Mouse (Mus musculus) cerebellum, postnatal 10 days (tissue): ENCODE measurements at regions not wholly inside any gene's neighbourhood (a gene's known extent, or its start where the extent isn't known, plus 50 kb on each side); places are given as distances from the start of the nearest gene placed in this dataset.
A peak's percentile ranks its signal among the peaks of the same experiment; 100 is the strongest.

ENCODE experiments used
- DNase-seq, 2 experiments: peaks; one replicate each; pipeline ENCODE4 v3.0.0; 2021; ENCODE audit warnings: mixed read lengths in 2 of 2

- DNase-seq = peak; percentile 45 to 47
These were observed 60.4 kb downstream of the Dact1 start for GRCm38 (mm10) chr12:71370091-71370490.

- DNase-seq = peak; percentile 22 to 27
These were observed 62.3 kb downstream of the Dact1 start for GRCm38 (mm10) chr12:71371948-71372347.

- DNase-seq = no peak
These were observed 63.9 kb downstream of the Dact1 start for GRCm38 (mm10) chr12:71373633-71374032.

- DNase-seq = no peak
These were observed 66.8 kb downstream of the Dact1 start for GRCm38 (mm10) chr12:71376446-71376845.

GRCm38 (mm10) chr12:71376966-71377365, 67.3 kb downstream of the Dact1 start:
- no peak for DNase-seq

- no peak for DNase-seq
These were observed 70.1 kb downstream of the Dact1 start for GRCm38 (mm10) chr12:71379626-71380423.

- no peak for DNase-seq
These were observed 70.7 kb downstream of the Dact1 start for GRCm38 (mm10) chr12:71380424-71380761.

GRCm38 (mm10) chr12:71386251-71386650, 76.6 kb downstream of the Dact1 start:
- no peak for DNase-seq

GRCm38 (mm10) chr12:71391481-71391880, 81.8 kb downstream of the Dact1 start:
- no peak for DNase-seq

- no peak for DNase-seq
These were observed 84.1 kb downstream of the Dact1 start for GRCm38 (mm10) chr12:71393752-71394151.

- no peak for DNase-seq
These were observed 87.8 kb downstream of the Dact1 start for GRCm38 (mm10) chr12:71397456-71397855.

GRCm38 (mm10) chr12:71398701-71399100, 89.0 kb downstream of the Dact1 start:
- DNase-seq = peak; percentile 95

- peak; percentile 45 to 72 for DNase-seq
These were observed 90.5 kb downstream of the Dact1 start for GRCm38 (mm10) chr12:71400201-71400600.

GRCm38 (mm10) chr12:71401621-71402416, 92.1 kb downstream of the Dact1 start:
- no peak for DNase-seq

- DNase-seq = no peak
These were observed 97.6 kb downstream of the Dact1 start for GRCm38 (mm10) chr12:71407294-71407693.

- no peak for DNase-seq
These were observed 98.8 kb downstream of the Dact1 start for GRCm38 (mm10) chr12:71408396-71409050.

GRCm38 (mm10) chr12:71412331-71412730, 102.6 kb downstream of the Dact1 start:
- no peak for DNase-seq

GRCm38 (mm10) chr12:71416968-71417367, 107.3 kb downstream of the Dact1 start:
- DNase-seq = no peak

- no peak for DNase-seq
These were observed 108.5 kb downstream of the Dact1 start for GRCm38 (mm10) chr12:71418186-71418585.

- DNase-seq = no peak
These were observed 109.5 kb downstream of the Dact1 start for GRCm38 (mm10) chr12:71419161-71419560.

GRCm38 (mm10) chr12:71426023-71426719, 116.5 kb downstream of the Dact1 start:
- DNase-seq = no peak

GRCm38 (mm10) chr12:71427974-71428373, 118.3 kb downstream of the Dact1 start:
- DNase-seq = no peak
